Mouse (Mus musculus) spleen, postnatal 14 days (tissue): ENCODE data around the gene Ttc21a.

ENCODE experiments used
- DNase-seq, 2 experiments: peaks; one replicate each; pipeline ENCODE4 v3.0.0; 2021 to 2022; ENCODE audit warnings: low spot score in 2 of 2

Gene Ttc21a

GRCm38 (mm10) chr9:119941407-119941806, 4.0 kb downstream of the Ttc21a start:
- DNase-seq, result no peak

- DNase-seq, result no peak
Observed at GRCm38 (mm10) chr9:119941861-119942260, 4.5 kb downstream of the Ttc21a start.

GRCm38 (mm10) chr9:119943326-119943725, 5.9 kb downstream of the Ttc21a start:
- DNase-seq, result no peak

GRCm38 (mm10) chr9:119945173-119945900, 7.9 kb downstream of the Ttc21a start:
- peak in 1 of 2 experiments; percentile 52 for DNase-seq

- DNase-seq, result no peak
Observed at GRCm38 (mm10) chr9:119948804-119949203, 11.4 kb downstream of the Ttc21a start.

- no peak for DNase-seq
Observed at GRCm38 (mm10) chr9:119950434-119950833, 13.0 kb downstream of the Ttc21a start.

GRCm38 (mm10) chr9:119951388-119951787, 14.0 kb downstream of the Ttc21a start:
- DNase-seq, result no peak

GRCm38 (mm10) chr9:119958835-119959234, 21.4 kb downstream of the Ttc21a start:
- DNase-seq, result no peak

- no peak for DNase-seq
Observed at GRCm38 (mm10) chr9:119962216-119962615, 24.8 kb downstream of the Ttc21a start.

GRCm38 (mm10) chr9:119962987-119963667, 25.7 kb downstream of the Ttc21a start:
- peak; percentile 47 to 63 for DNase-seq

GRCm38 (mm10) chr9:119964206-119964605, 26.8 kb downstream of the Ttc21a start:
- DNase-seq, result no peak

- no peak for DNase-seq
Observed at GRCm38 (mm10) chr9:119965186-119965585, 27.8 kb downstream of the Ttc21a start.

GRCm38 (mm10) chr9:119966221-119966910, 29.0 kb downstream of the Ttc21a start:
- DNase-seq, result no peak

- no peak for DNase-seq
Observed at GRCm38 (mm10) chr9:119969811-119970210, 32.4 kb downstream of the Ttc21a start.

- DNase-seq, result peak in 1 of 2 experiments; percentile 48
Observed at GRCm38 (mm10) chr9:119970221-119970620, 32.8 kb downstream of the Ttc21a start.

- no peak for DNase-seq
Observed at GRCm38 (mm10) chr9:119970763-119971656, 33.6 kb downstream of the Ttc21a start.

GRCm38 (mm10) chr9:119972166-119972565, 34.8 kb downstream of the Ttc21a start:
- no peak for DNase-seq

- no peak for DNase-seq
Observed at GRCm38 (mm10) chr9:119972582-119972981, 35.2 kb downstream of the Ttc21a start.

GRCm38 (mm10) chr9:119973281-119973680, 35.9 kb downstream of the Ttc21a start:
- no peak for DNase-seq

GRCm38 (mm10) chr9:119973869-119974520, 36.6 kb downstream of the Ttc21a start:
- DNase-seq, result no peak

- no peak for DNase-seq
Observed at GRCm38 (mm10) chr9:119974609-119975008, 37.2 kb downstream of the Ttc21a start.
